Mouse (Mus musculus) thymus, adult 18-20 months (tissue): Measurements from ENCODE around the gene Vmn1r171.
"Not testable (repeated sequence)": the region's sequence is repeated elsewhere in the genome, so short reads cannot be mapped to it uniquely, and the experiment has no call there.

Experiments
- DNase-seq, 2 experiments: peaks; one replicate each; pipeline ENCODE4 v3.0.0; 2022; ENCODE audit warnings: mixed read lengths in 2 of 2

Vmn1r171 gene

DNA sequence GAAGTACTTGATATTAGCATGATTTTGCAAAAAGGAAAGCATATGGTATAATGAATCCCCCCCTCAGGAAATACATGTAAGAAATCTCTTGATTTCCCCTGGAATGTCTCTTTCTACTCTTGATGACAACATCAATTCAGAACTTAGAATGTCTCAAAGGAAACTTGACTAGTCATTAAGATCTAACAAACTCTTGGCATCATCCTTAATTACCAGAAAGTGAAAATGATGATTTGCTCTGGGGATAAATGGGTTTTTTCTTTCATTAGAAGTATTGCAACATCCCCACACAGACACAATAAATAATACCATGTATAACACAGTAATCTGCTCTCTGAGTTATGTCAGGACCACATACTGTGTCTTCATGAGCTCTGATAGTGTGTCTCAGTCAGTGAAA is at the start of gene Vmn1r171:
Vmn1r171 (plus strand) TSS at position 301 of the 400 bp plus-strand sequence.
- DNase-seq, result no peak

DNA sequence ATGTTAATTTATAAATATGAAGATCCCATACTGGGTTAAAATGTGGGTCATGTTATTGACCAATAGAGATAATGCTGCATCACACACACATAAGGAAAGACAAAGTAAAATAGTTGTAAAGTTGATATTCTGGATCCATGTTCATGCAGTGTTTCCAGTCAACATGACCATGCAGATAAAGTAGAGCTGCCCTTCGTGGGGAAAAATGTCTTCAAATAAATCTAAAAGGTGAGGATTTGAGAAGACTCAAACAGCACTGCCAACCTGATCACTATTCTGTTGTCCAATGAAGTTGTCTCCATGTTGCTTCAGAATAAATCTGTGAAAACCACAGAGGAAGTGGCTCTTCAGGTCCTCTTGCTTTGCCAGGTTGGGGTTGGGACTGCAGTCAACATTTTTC is 24.6 kb upstream of the Vmn1r171 start, which contains the start of gene Vmn1r170:
Vmn1r170 (plus strand) TSS at position 301 of the 400 bp plus-strand sequence.
- not testable (repeated sequence) for DNase-seq

DNA sequence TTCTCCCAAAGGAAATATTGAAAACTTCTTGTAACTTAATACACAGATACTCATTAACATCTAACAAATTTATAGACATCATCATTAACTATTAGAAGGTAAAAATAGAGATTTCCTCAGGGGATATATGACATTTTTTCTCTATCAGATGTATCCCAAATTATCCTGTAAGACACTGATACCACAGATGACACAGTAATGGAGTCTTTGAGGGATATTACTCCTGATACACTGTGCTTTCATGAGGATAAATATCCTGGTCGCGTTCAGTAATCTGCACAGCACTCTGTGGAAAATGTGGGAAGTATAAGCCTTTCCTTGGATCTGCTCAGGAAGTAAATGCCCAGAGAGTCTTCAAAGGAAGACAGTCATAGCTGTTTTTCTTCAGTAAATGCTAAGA is 27.5 kb downstream of the Vmn1r171 start, which contains the start of gene Vmn1r172:
Vmn1r172 (plus strand) TSS at position 301 of the 400 bp plus-strand sequence.
- DNase-seq, result no peak
